Mouse (Mus musculus): ENCODE results near the gene Fap. TPM values are rescaled to one million over a fixed set of nuclear protein-coding genes. Genes with fewer than 3 reads are reported as not detected.

Gene Fap
- polyA plus RNA-seq, 1 experiment from 2014 or later: 1.5 TPM

GRCm38 (mm10) chr2:62506441-62506840 lies 67.4 kb downstream of the Fap start:
- H3K36me3 ChIP-seq (ENCODE audit: control insufficient read depth, insufficient read depth, low read length): no peaks in the 10 kb centered on the region
- WGBS: 25% methylated on average over 2 of the region's 2 CpGs
- H3K4me1 ChIP-seq (ENCODE audit: control insufficient read depth, insufficient read depth, low read depth, low read length): no peaks in the 10 kb centered on the region
- no peak overlapping the region for H3K9ac ChIP-seq (ENCODE audit: low read depth, low read length)
- H3K4me2 ChIP-seq (ENCODE audit: low read length): no peak overlapping the region
- no peaks in the 10 kb centered on the region for H3K27me3 ChIP-seq (replicated peaks; ENCODE audit: control insufficient read depth, insufficient read depth, low read length)
- no peak for ATAC-seq
- H3K27ac ChIP-seq (ENCODE audit: low read depth, low read length): no peak overlapping the region
- H3K9me3 ChIP-seq (ENCODE audit: control insufficient read depth, low read length): no peaks in the 10 kb centered on the region
- no peak overlapping the region for H3K4me3 ChIP-seq (ENCODE audit: low read length)

- WGBS: 75% methylated on average over 4 of the region's 4 CpGs
- Histone ChIP-seq H3K27ac (ENCODE audit: low read depth, low read length) (no peak overlapping the region), H3K27me3 (replicated peaks; ENCODE audit: control insufficient read depth, insufficient read depth, low read length) (no peaks in the 10 kb centered on the region), H3K36me3 (ENCODE audit: control insufficient read depth, insufficient read depth, low read length) (no peaks in the 10 kb centered on the region), H3K9me3 (ENCODE audit: control insufficient read depth, low read length) (no peaks in the 10 kb centered on the region), H3K4me2 (ENCODE audit: low read length) (no peak overlapping the region), H3K4me1 (ENCODE audit: control insufficient read depth, insufficient read depth, low read depth, low read length) (no peaks in the 10 kb centered on the region), H3K9ac (ENCODE audit: low read depth, low read length) (no peak overlapping the region), H3K4me3 (ENCODE audit: low read length) (no peak overlapping the region)
- no peak for ATAC-seq
These were observed 69.5 kb downstream of the Fap start for GRCm38 (mm10) chr2:62504269-62504796.

DNA sequence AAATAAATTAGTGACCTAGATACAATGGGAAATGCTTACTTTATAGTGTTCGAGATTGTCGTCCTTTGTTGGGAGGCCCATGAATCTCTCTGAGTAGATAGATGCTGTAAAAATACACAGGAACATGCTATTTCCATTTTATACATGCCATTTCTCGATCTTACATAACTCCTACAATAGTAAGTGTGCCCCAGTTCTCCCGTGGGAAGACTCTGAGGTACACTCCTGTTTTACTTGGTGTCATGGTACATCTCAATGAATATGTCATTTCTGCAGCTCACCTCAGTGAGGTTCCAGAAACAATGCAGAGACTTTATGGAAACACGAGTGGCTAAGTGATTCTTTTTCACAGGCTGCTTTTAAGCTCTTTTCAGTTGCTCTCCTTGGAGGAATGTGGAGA lies 70.5 kb downstream of the Fap start:
- WGBS: 81% methylated on average over 5 of the region's 5 CpGs
- ATAC-seq: no peak
- H3K4me2 ChIP-seq (ENCODE audit: low read length): no peak overlapping the region
- H3K27me3 ChIP-seq (replicated peaks; ENCODE audit: control insufficient read depth, insufficient read depth, low read length): no peaks in the 10 kb centered on the region
- H3K36me3 ChIP-seq (ENCODE audit: control insufficient read depth, insufficient read depth, low read length): no peaks in the 10 kb centered on the region
- H3K4me3 ChIP-seq (ENCODE audit: low read length): no peak overlapping the region
- H3K9ac ChIP-seq (ENCODE audit: low read depth, low read length): no peak overlapping the region
- H3K27ac ChIP-seq (ENCODE audit: low read depth, low read length): no peak overlapping the region
- no peaks in the 10 kb centered on the region for H3K4me1 ChIP-seq (ENCODE audit: control insufficient read depth, insufficient read depth, low read depth, low read length)
- H3K9me3 ChIP-seq (ENCODE audit: control insufficient read depth, low read length): no peaks in the 10 kb centered on the region

- Histone ChIP-seq H3K4me1 (ENCODE audit: control insufficient read depth, insufficient read depth, low read depth, low read length) (no peaks in the 10 kb centered on the region), H3K27me3 (replicated peaks; ENCODE audit: control insufficient read depth, insufficient read depth, low read length) (no peaks in the 10 kb centered on the region), H3K27ac (ENCODE audit: low read depth, low read length) (no peak overlapping the region), H3K4me3 (ENCODE audit: low read length) (no peak overlapping the region), H3K9ac (ENCODE audit: low read depth, low read length) (no peak overlapping the region), H3K4me2 (ENCODE audit: low read length) (no peak overlapping the region), H3K36me3 (ENCODE audit: control insufficient read depth, insufficient read depth, low read length) (no peaks in the 10 kb centered on the region), H3K9me3 (ENCODE audit: control insufficient read depth, low read length) (no peaks in the 10 kb centered on the region)
- ATAC-seq: no peak
- 80% methylated on average over 4 of the region's 4 CpGs for WGBS
These were observed 71.4 kb downstream of the Fap start for GRCm38 (mm10) chr2:62502516-62502915.

- no peaks in the 10 kb centered on the region for H3K36me3 ChIP-seq (ENCODE audit: control insufficient read depth, insufficient read depth, low read length)
- no peak overlapping the region for H3K27ac ChIP-seq (ENCODE audit: low read depth, low read length)
- no peaks in the 10 kb centered on the region for H3K4me1 ChIP-seq (ENCODE audit: control insufficient read depth, insufficient read depth, low read depth, low read length)
- H3K4me3 ChIP-seq (ENCODE audit: low read length): no peak overlapping the region
- H3K27me3 ChIP-seq (replicated peaks; ENCODE audit: control insufficient read depth, insufficient read depth, low read length): no peaks in the 10 kb centered on the region
- 88% methylated on average over 5 of the region's 5 CpGs for WGBS
- H3K9ac ChIP-seq (ENCODE audit: low read depth, low read length): no peak overlapping the region
- H3K4me2 ChIP-seq (ENCODE audit: low read length): no peak overlapping the region
- ATAC-seq: no peak
- no peaks in the 10 kb centered on the region for H3K9me3 ChIP-seq (ENCODE audit: control insufficient read depth, low read length)
These were observed 75.1 kb downstream of the Fap start for GRCm38 (mm10) chr2:62498821-62499220.

- Histone ChIP-seq H3K36me3 (ENCODE audit: control insufficient read depth, insufficient read depth, low read length) (no peaks in the 10 kb centered on the region), H3K27me3 (replicated peaks; ENCODE audit: control insufficient read depth, insufficient read depth, low read length) (no peaks in the 10 kb centered on the region), H3K4me2 (ENCODE audit: low read length) (no peak overlapping the region), H3K9me3 (ENCODE audit: control insufficient read depth, low read length) (no peaks in the 10 kb centered on the region), H3K9ac (ENCODE audit: low read depth, low read length) (no peak overlapping the region), H3K4me3 (ENCODE audit: low read length) (no peak overlapping the region), H3K4me1 (ENCODE audit: control insufficient read depth, insufficient read depth, low read depth, low read length) (no peaks in the 10 kb centered on the region), H3K27ac (ENCODE audit: low read depth, low read length) (no peak overlapping the region)
- WGBS: 77% methylated on average over 4 of the region's 4 CpGs
- ATAC-seq: no peak
These were observed 75.8 kb downstream of the Fap start for GRCm38 (mm10) chr2:62498086-62498485.

GRCm38 (mm10) chr2:62497333-62498002 lies 76.4 kb downstream of the Fap start:
- Histone ChIP-seq H3K4me1 (ENCODE audit: control insufficient read depth, insufficient read depth, low read depth, low read length) (no peaks in the 10 kb centered on the region), H3K9ac (ENCODE audit: low read depth, low read length) (no peak overlapping the region), H3K36me3 (ENCODE audit: control insufficient read depth, insufficient read depth, low read length) (no peaks in the 10 kb centered on the region), H3K27ac (ENCODE audit: low read depth, low read length) (no peak overlapping the region), H3K27me3 (replicated peaks; ENCODE audit: control insufficient read depth, insufficient read depth, low read length) (no peaks in the 10 kb centered on the region), H3K4me2 (ENCODE audit: low read length) (no peak overlapping the region), H3K4me3 (ENCODE audit: low read length) (no peak overlapping the region), H3K9me3 (ENCODE audit: control insufficient read depth, low read length) (no peaks in the 10 kb centered on the region)
- WGBS: 76% methylated on average over 5 of the region's 5 CpGs
- no peak for ATAC-seq

DNA sequence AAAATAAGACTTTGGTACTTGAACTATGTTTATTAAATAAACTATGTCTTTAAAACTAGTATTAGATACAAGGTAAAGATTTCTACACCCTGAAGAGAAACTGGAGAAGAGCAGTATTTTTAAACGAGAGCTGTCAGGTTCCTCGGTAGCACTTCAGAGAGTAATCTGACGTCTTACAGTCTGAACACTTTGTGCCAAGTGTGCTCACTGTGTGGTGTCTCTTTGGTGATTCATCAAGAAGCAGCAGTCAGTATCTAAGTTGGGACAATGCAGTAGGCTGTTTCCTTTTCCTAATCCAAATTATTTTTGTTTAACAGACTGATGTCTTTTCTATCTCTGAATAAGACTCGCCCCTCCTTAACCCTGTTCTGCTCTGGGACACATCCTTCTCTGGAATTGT lies 78.5 kb downstream of the Fap start:
- 75% methylated on average over 4 of the region's 4 CpGs for WGBS
- Histone ChIP-seq H3K9me3 (ENCODE audit: control insufficient read depth, low read length) (no peaks in the 10 kb centered on the region), H3K4me2 (ENCODE audit: low read length) (no peak overlapping the region), H3K27me3 (replicated peaks; ENCODE audit: control insufficient read depth, insufficient read depth, low read length) (no peaks in the 10 kb centered on the region), H3K9ac (ENCODE audit: low read depth, low read length) (no peak overlapping the region), H3K27ac (ENCODE audit: low read depth, low read length) (no peak overlapping the region), H3K4me3 (ENCODE audit: low read length) (no peak overlapping the region), H3K36me3 (ENCODE audit: control insufficient read depth, insufficient read depth, low read length) (no peaks in the 10 kb centered on the region), H3K4me1 (ENCODE audit: control insufficient read depth, insufficient read depth, low read depth, low read length) (no peaks in the 10 kb centered on the region)
- no peak for ATAC-seq

DNA sequence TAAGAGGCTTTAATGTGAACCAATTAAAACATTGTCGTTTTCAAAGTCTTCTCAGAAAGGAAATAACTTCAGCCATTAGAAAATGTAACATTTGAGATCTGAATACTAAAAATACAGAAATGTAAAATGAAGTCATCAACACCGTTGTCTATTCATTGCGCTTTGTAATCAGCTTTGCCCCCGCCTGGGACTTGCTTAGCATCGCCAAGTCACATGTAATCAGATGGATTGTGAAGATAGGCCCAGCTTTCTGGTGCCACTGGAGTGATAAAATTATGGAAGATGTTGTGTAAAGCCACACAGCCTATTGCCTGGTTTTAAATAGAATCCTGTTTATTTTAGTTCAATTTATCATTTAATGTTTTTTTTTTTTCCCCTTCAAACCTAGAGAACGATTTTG lies 84.0 kb downstream of the Fap start:
- WGBS: 88% methylated on average over 6 of the region's 6 CpGs
- no peak for ATAC-seq
- H3K36me3 ChIP-seq (ENCODE audit: control insufficient read depth, insufficient read depth, low read length): no peaks in the 10 kb centered on the region

More for the DNA sequence above, 84.0 kb downstream of the Fap start:
- H3K27ac ChIP-seq (ENCODE audit: low read depth, low read length): no peak overlapping the region
- no peak overlapping the region for H3K4me3 ChIP-seq (ENCODE audit: low read length)
- no peaks in the 10 kb centered on the region for H3K27me3 ChIP-seq (replicated peaks; ENCODE audit: control insufficient read depth, insufficient read depth, low read length)
- no peaks in the 10 kb centered on the region for H3K9me3 ChIP-seq (ENCODE audit: control insufficient read depth, low read length)
- H3K4me1 ChIP-seq (ENCODE audit: control insufficient read depth, insufficient read depth, low read depth, low read length): no peaks in the 10 kb centered on the region
- no peak overlapping the region for H3K4me2 ChIP-seq (ENCODE audit: low read length)
- H3K9ac ChIP-seq (ENCODE audit: low read depth, low read length): no peak overlapping the region

All from hindbrain, embryonic 16.5 days (tissue).